Mouse (Mus musculus) cerebellum, adult 2 months (tissue): ENCODE measurements around the gene Nedd8. TPM values are rescaled to one million over a fixed set of nuclear protein-coding genes. Genes with fewer than 3 reads are reported as not detected.

Experiments used
- DNase-seq, 2 experiments: peaks; one replicate each; pipeline ENCODE4 v3.0.0; 2021
- H3K27ac ChIP-seq: fragments of 200-500 bp; 2 replicates; pipeline ENCODE4 v1.5.1; 2012; ENCODE audit warnings: low read length, control low read depth, inconsistent platforms; ENCODE audit not compliant: insufficient read depth
- H3K27me3 ChIP-seq: fragments of 200-500 bp; 2 replicates; pipeline ENCODE4 v1.6.1; 2012; ENCODE audit warnings: inconsistent platforms, mild to moderate bottlenecking, low read length, moderate library complexity; ENCODE audit not compliant: control insufficient read depth, insufficient read depth
- H3K4me1 ChIP-seq: fragments of 200-500 bp; 2 replicates; pipeline ENCODE4 v1.6.1; 2011; ENCODE audit warnings: low read length; ENCODE audit not compliant: control insufficient read depth, insufficient read depth
- H3K4me3 ChIP-seq: fragments of 200-500 bp; replicated peaks from 2 replicates; pipeline ENCODE3; 2011; ENCODE audit warnings: mild to moderate bottlenecking, low read depth, low read length, control low read depth; ENCODE audit not compliant: insufficient read depth
- CTCF ChIP-seq: fragments of 200-500 bp; IDR thresholded peaks from 2 replicates; pipeline ENCODE4 v1.5.1; 2011; ENCODE audit warnings: low read depth, mild to moderate bottlenecking, control low read depth, low read length, moderate library complexity, borderline replicate concordance; ENCODE audit not compliant: insufficient read depth
- POLR2A ChIP-seq: fragments of 200-500 bp; IDR thresholded peaks from 2 replicates; pipeline ENCODE4 v1.6.1; 2011; ENCODE audit warnings: low read length, control low read depth, borderline replicate concordance; ENCODE audit not compliant: insufficient read depth
- WGBS: fragments of 180-500 bp; shearing (Covaris S2); methylation state at CpG from one replicate; pipeline ENCODE4 v1.1.7; 2018; 5-methylcytosine and 5-hydroxymethylcytosine counted together
- polyA plus RNA-seq: library from polyadenylated mRNA; depleted of rRNA; stranded (reverse); fragments of >200 nt; gene quantifications from 2 replicates; pipeline ENCODE4 v1.2.3, GENCODE M21; 2012

Nedd8 gene
- polyA plus RNA-seq, 1 experiment: 434 TPM

GRCm38 (mm10) chr14:55658011-55658410 is 13.9 kb downstream of the Nedd8 start:
- Histone ChIP-seq H3K27ac (no peak overlapping the region), H3K4me1 (no peaks in the 10 kb centered on the region), H3K4me3 (no peak overlapping the region), H3K27me3 (no peaks in the 10 kb centered on the region)
- DNase-seq: no peak
- TF ChIP-seq CTCF (no peak), POLR2A (no peak)
- WGBS: 93% methylated on average over 5 of the region's 5 CpGs

- Histone ChIP-seq H3K4me3 (no peak overlapping the region), H3K4me1 (no peaks in the 10 kb centered on the region), H3K27ac (no peak overlapping the region), H3K27me3 (no peaks in the 10 kb centered on the region)
- TF ChIP-seq CTCF (no peak), POLR2A (no peak)
- DNase-seq: no peak
- 82% methylated on average over 3 of the region's 3 CpGs for WGBS
Observed at GRCm38 (mm10) chr14:55656935-55657334, 15.0 kb downstream of the Nedd8 start.

GRCm38 (mm10) chr14:55651528-55651927 is 20.4 kb downstream of the Nedd8 start:
- no peaks in the 10 kb centered on the region for H3K27me3 ChIP-seq
- no peak for DNase-seq
- no peaks in the 10 kb centered on the region for H3K4me1 ChIP-seq
- no peak overlapping the region for H3K4me3 ChIP-seq
- TF ChIP-seq CTCF: no peak
- no peak for TF ChIP-seq POLR2A
- 95% methylated on average over 7 of the region's 7 CpGs for WGBS
- no peak overlapping the region for H3K27ac ChIP-seq

DNA sequence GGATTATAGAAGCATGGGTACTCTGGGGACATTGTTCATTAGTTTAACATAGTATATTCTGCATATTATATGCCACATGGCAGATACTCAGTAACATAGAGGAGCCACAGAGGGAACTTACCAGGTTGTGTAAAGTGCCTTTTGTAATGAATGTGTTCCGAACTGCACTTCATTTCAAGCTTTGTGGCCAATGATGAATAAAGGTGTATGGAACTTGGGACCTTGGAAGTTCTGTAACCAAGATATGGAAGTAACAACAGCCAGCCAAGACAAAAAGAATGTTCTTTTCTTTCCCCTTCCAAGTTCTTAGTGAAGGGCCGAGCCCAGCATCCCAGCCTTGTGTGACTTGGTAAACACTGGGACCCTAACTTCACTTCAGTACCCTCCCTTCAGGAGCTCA is 22.0 kb downstream of the Nedd8 start, which contains the start of gene Tssk4:
Gene Tssk4, plus strand, starts transcription at position 301 of the 400 bp plus-strand sequence.
- Histone ChIP-seq H3K27ac (no peak within 1 kb of the TSS), H3K4me3 (no peak within 1 kb of the TSS), H3K27me3 (no peaks in the 10 kb centered on the region), H3K4me1 (no peaks in the 10 kb centered on the region)
- TF ChIP-seq CTCF: no peak
- no peak for DNase-seq
- 97% methylated on average over 2 of the region's 2 CpGs for WGBS

DNA sequence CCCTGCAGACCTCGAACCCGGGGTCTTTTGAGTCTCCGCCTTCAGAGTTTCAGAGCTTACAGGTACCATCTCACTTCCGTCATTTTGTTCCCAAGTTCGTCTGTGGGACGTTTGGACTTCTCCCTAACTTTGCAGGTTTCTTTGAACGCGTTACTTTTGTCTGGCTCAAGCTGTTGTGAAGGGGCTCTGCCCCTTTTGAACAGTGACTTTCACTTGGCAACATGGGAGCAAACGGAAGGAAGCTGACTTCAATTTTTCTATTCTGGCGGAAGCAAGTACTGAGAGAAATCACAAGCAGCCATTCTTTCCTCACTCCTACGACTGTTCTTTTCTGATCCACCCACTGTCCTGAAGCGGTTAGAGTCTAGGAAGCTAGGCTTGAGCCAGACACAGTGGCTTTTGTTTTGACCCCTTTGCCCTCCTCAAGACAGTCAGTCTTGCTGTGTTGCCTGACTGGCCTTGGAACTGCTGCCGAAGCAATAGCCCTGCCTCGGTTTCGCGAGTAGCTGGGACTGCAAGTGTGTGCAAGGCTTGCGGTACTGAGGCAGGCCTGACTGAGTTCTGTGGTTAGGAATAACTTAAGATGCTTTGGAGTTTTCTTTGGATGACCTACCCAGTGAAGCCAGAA is 27.5 kb downstream of the Nedd8 start:
- H3K4me3 ChIP-seq: peak overlapping the region; percentile 10
- H3K27ac ChIP-seq: no peak overlapping the region
- DNase-seq: no peak
- TF ChIP-seq CTCF (no peak), POLR2A (no peak)
- 16% methylated on average over 17 of the region's 17 CpGs for whole genome bisulfite sequencing
- no peaks in the 10 kb centered on the region for H3K27me3 ChIP-seq
- H3K4me1 ChIP-seq: no peaks in the 10 kb centered on the region; the same call in 1 of the 2 replicates

GRCm38 (mm10) chr14:55643060-55643907 is 28.6 kb downstream of the Nedd8 start, which contains the start of gene Tm9sf1:
Gene Tm9sf1 (minus strand): TSS chr14:55643806.
- under 1% methylated on average over 89 of the region's 89 CpGs for WGBS
- TF ChIP-seq CTCF (no peak), POLR2A (peak; percentile 49; the same call in 1 of the 2 replicates)
- no peaks in the 10 kb centered on the region for H3K27me3 ChIP-seq
- no peaks in the 10 kb centered on the region; the same call in 1 of the 2 replicates for H3K4me1 ChIP-seq
- peak; percentile 87 to 94 for DNase-seq
- H3K4me3 ChIP-seq: peak within 1 kb of the TSS; percentile 99
- peak within 1 kb of the TSS; percentile 95 for H3K27ac ChIP-seq

DNA sequence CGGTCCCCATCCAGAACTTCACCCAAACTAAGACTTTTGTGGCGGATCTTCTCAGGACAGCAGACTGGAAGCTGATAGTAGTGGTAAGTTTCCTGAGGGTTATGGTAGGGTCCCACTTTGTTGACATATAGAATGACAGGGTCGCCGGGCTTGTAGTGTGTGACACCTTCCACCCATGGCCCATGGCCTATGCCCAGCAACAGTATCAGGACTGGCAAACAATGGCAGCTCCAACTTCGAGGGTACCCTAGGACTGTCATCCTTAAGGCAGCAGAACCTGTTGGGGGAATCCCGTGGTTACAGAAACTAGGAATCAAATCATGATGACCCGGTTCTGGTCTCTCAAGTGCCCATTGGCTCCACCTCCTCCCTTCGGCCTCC is 29.3 kb downstream of the Nedd8 start:
- WGBS: 20% methylated on average over 8 of the region's 8 CpGs
- H3K27ac ChIP-seq: peak overlapping the region; percentile 95
- H3K4me3 ChIP-seq: peak overlapping the region; percentile 99
- no peaks in the 10 kb centered on the region; the same call in 1 of the 2 replicates for H3K4me1 ChIP-seq
- TF ChIP-seq CTCF: no peak
- no peak for TF ChIP-seq POLR2A
- DNase-seq: no peak
- no peaks in the 10 kb centered on the region for H3K27me3 ChIP-seq
